Mouse (Mus musculus): ENCODE measurements around the gene Ndufb3. TPM values are rescaled to one million over a fixed set of nuclear protein-coding genes. Genes with fewer than 3 reads are reported as not detected.
"Not testable (repeated sequence)": the region's sequence is repeated elsewhere in the genome, so short reads cannot be mapped to it uniquely, and the experiment has no call there.

The Ndufb3 gene
- polyA plus RNA-seq, 1 experiment from 2014 or later: 201 TPM

DNA sequence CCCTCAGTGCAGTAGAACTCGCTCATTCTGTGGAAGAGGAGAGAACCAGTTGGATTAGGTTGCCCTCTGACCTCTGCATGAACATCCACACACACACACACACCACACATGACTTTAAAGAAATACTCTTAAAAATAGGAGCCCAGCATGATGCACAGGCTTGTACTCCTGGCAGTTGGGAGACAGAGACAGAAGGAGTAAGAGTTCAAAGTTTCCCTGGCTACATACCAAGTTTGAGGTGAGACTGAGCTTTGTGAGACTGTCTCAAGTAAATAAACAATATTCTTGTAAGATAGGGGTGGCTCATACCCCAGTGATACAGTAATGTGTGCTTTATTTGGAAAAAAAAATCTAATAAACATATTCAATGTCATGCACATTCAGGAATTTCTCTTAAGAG, 1.3 kb downstream of the Ndufb3 start:
- no peak overlapping the region for H3K4me3 ChIP-seq (replicated peaks)
- no peak overlapping the region for H3K9ac ChIP-seq
- H3K9me3 ChIP-seq: no peaks in the 10 kb centered on the region
- peak overlapping the region; percentile 54 for H3K4me2 ChIP-seq (replicated peaks)
- no peaks in the 10 kb centered on the region for H3K27me3 ChIP-seq (replicated peaks)
- no peak overlapping the region for H3K27ac ChIP-seq
- WGBS: 74% methylated on average over 1 of the region's 1 CpGs
- no peak for ATAC-seq
- H3K4me1 ChIP-seq (replicated peaks): peaks cover 6% of the 10 kb centered on the region
- no peaks in the 10 kb centered on the region for H3K36me3 ChIP-seq

DNA sequence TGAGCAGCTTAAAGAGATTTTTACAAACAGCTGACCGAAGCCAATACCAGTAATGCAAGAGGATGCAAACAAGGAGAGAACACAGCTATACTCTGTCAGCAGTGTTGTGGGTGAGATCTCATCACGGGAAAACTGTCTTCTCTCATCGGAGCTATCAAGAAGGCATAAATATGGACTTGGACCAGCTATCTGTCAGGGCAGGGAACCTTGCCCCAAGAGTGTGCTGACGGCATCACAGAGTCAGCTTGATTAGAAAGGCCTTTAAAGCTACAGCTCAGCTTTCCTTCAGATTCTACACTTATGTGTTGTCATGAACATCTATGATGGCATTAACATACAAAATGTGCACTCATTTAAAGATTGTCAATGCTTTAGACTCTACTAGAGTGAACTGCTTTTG, 16.5 kb downstream of the Ndufb3 start:
- no peaks in the 10 kb centered on the region for H3K27me3 ChIP-seq (replicated peaks)
- H3K4me2 ChIP-seq (replicated peaks): no peak overlapping the region
- H3K4me3 ChIP-seq (replicated peaks): no peak overlapping the region
- H3K36me3 ChIP-seq: no peaks in the 10 kb centered on the region
- H3K9me3 ChIP-seq: no peaks in the 10 kb centered on the region
- WGBS: 77% methylated on average over 4 of the region's 4 CpGs
- H3K9ac ChIP-seq: no peak overlapping the region
- no peaks in the 10 kb centered on the region for H3K4me1 ChIP-seq (replicated peaks)
- no peak overlapping the region for H3K27ac ChIP-seq
- no peak for ATAC-seq

DNA sequence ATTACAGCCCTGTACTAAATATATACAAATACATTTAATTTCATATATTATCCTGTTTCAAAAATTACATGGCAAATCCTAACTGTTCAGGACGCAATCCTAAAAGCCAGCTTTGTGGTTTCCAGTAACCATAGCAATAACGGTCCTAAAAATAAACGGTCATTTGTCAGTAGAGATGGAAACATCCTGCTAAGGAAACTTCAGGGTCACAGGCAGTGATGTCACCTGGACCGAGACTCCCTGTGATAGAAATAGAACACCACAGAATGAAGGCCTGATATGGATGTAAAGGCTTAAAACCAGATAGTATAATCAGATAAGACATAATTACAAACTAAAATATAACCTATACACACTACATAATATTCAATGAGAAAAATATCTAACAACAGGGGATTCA, 17.6 kb downstream of the Ndufb3 start:
- 38% methylated on average over 4 of the region's 4 CpGs for WGBS
- H3K4me3 ChIP-seq (replicated peaks): no peak overlapping the region
- no peak for ATAC-seq
- H3K27ac ChIP-seq: no peak overlapping the region
- H3K4me2 ChIP-seq (replicated peaks): no peak overlapping the region
- no peaks in the 10 kb centered on the region for H3K36me3 ChIP-seq
- H3K4me1 ChIP-seq (replicated peaks): no peaks in the 10 kb centered on the region
- H3K27me3 ChIP-seq (replicated peaks): no peaks in the 10 kb centered on the region
- no peak overlapping the region for H3K9ac ChIP-seq
- no peaks in the 10 kb centered on the region for H3K9me3 ChIP-seq

DNA sequence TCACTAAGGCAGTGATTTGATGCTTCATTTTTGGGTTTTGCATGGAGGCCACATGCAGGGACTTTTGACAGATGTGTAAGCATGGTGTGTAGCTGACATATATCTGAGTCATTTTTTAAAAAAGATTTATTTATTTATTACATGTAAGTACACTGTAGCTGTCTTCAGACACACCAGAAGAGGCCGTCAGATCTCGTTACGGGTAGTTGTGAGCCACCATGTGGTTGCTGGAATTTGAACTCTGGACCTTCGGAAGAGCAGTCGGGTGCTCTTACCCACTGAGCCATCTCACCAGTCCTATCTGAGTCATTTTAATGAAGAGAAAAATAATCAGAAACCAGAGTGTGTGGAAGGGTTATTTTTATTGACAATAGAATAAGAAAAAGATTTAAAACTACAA, 23.4 kb downstream of the Ndufb3 start:
- H3K36me3 ChIP-seq; H3K4me2 ChIP-seq (replicated peaks); H3K27ac ChIP-seq; ATAC-seq; H3K9me3 ChIP-seq; H3K9ac ChIP-seq; H3K4me1 ChIP-seq (replicated peaks); H3K4me3 ChIP-seq (replicated peaks); H3K27me3 ChIP-seq (replicated peaks): not testable (repeated sequence)
- WGBS: 91% methylated on average over 5 of the region's 5 CpGs

DNA sequence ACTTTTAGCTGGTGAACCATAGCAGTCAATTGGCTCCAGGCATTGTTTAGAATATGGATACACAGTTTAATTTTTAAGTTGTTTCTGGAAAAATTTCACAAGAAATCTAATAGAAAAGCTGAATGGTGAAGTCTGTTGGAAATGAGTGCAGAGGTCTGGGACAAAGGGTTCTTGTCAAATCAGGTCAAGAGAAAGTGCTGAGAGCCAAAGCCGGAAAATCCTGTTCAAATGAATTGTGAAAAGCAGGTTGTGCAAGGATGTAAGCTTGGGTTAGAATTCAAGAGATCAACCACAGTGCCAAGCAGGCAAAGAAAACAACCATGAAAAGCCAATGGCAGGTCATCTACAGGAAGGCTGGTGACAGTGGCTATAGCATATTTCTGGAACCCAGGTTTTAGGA, 24.0 kb downstream of the Ndufb3 start:
- Histone ChIP-seq H3K9ac (no peak overlapping the region), H3K27me3 (replicated peaks) (no peaks in the 10 kb centered on the region), H3K4me1 (replicated peaks) (no peaks in the 10 kb centered on the region), H3K4me3 (replicated peaks) (no peak overlapping the region), H3K9me3 (no peaks in the 10 kb centered on the region), H3K27ac (no peak overlapping the region), H3K4me2 (replicated peaks) (no peak overlapping the region), H3K36me3 (no peaks in the 10 kb centered on the region)
- no peak for ATAC-seq
- 84% methylated on average over 1 of the region's 1 CpGs for WGBS

DNA sequence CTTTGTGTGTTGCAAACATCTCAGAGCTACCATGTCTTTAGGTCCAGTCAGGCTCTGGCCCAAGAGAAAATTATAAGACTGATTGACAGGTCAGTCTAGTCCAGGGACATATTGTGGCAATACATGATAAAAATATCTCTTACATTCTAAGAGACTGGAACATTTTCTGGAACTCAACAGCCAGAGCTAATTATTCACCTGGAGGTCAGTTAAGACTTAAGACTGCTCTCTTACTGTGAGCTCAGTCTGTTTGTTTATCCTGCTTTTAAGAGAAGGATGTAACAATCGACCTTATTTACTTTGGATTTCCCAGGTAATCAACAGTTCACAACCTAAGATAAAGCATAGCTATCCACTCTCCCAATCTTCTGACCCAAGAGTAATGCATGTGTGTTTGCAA, 24.4 kb downstream of the Ndufb3 start:
- Histone ChIP-seq H3K4me3 (replicated peaks) (no peak overlapping the region), H3K36me3 (no peaks in the 10 kb centered on the region), H3K9ac (no peak overlapping the region), H3K27me3 (replicated peaks) (no peaks in the 10 kb centered on the region), H3K27ac (no peak overlapping the region), H3K9me3 (no peaks in the 10 kb centered on the region), H3K4me1 (replicated peaks) (no peaks in the 10 kb centered on the region), H3K4me2 (replicated peaks) (no peak overlapping the region)
- ATAC-seq: no peak
- 16% methylated on average over 1 of the region's 1 CpGs for WGBS

DNA sequence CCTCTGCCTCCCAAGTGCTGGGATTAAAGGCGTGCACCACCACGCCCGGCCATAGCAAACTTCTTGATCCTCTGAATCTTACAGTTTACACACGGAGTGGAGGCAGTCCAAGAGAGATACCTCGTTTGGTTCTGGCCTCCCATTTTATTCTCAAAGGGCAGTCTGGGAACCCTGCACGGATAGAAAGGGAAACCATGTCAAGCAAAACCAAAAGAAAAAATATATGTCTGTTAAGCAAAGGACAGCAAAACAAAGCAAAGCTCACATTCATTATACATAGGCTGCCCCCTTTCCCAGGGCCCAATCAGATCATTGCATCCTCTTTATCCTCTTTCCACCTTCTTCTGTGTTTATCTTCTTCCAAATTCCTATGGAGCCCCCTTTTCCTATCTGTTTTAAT, 27.6 kb downstream of the Ndufb3 start:
- 0 out of 2 replicates have a peak, but pooled peaks cover 6% of the 10 kb centered on the region for H3K4me1 ChIP-seq (replicated peaks)
- no peak overlapping the region for H3K4me3 ChIP-seq (replicated peaks)
- H3K9me3 ChIP-seq: no peaks in the 10 kb centered on the region
- H3K36me3 ChIP-seq: no peaks in the 10 kb centered on the region
- H3K27me3 ChIP-seq (replicated peaks): no peaks in the 10 kb centered on the region
- no peak for ATAC-seq
- 46% methylated on average over 6 of the region's 6 CpGs for WGBS
- no peak overlapping the region for H3K4me2 ChIP-seq (replicated peaks)
- H3K27ac ChIP-seq: no peak overlapping the region
- H3K9ac ChIP-seq: no peak overlapping the region

DNA sequence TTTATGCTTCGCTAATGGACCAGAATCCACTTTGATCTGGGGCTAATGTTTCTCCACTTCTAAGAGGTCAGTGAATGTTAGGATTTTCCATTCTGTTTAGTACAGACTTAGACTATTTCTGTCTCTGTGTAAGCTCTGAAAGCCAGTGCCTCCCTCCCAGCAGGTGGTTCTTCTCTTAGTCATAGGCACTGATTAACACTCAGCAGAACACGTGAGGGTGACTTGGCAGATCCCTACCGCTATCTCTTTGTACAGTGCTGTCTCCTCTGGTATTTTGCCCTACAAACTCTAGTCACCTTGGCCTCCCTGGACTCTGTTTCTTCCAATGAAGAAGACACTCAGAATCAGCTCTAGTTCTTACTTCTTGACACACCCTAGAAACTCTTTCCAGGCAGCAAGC, 28.2 kb downstream of the Ndufb3 start:
- ATAC-seq: 0 out of 2 replicates have a peak, but pooled peaks have one; percentile 49
- no peak overlapping the region for H3K9ac ChIP-seq
- 0 out of 2 replicates have a peak, but pooled peaks cover 6% of the 10 kb centered on the region for H3K4me1 ChIP-seq (replicated peaks)
- H3K36me3 ChIP-seq: no peaks in the 10 kb centered on the region
- H3K9me3 ChIP-seq: no peaks in the 10 kb centered on the region
- H3K27ac ChIP-seq: no peak overlapping the region
- no peak overlapping the region for H3K4me3 ChIP-seq (replicated peaks)
- no peak overlapping the region for H3K4me2 ChIP-seq (replicated peaks)
- no peaks in the 10 kb centered on the region for H3K27me3 ChIP-seq (replicated peaks)
- WGBS: 39% methylated on average over 3 of the region's 3 CpGs

DNA sequence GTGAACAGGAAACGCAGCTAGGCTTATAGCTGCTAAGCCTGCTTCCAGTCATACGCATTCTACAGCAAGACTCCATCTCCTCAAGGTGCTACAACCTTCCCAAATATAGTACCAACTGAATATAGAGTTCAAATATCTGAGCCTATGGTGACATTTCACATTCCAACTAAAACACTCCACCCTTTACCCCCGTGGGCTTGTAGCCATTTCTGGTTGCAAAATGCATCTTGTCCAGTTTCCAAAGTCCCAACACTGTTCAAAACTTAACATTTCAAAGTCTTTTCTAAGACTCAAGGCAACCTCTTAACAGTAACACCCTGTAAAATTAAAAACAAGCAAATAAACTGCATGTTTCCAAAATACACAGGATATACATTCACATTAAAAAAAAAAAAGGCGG, 29.0 kb downstream of the Ndufb3 start:
- WGBS: 89% methylated on average over 4 of the region's 4 CpGs

DNA sequence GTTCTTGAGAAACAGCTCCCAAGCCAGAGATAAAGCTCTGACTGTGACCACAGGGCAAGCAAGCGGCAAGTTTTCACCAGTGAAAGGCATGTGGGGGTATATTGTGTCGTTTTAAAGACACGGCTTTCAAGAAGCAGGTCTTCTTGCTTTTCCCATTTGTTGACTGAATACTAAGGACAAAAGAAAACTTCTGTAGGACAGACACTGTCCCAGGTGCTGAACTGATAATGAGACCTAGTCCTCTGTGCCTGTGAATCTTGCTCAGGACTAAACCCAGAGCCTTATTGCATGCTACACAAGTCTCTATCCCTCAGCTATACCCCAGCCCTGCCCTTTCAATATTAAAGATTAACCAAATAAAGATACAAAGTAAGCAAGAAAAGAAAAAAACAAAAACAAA, 30.0 kb downstream of the Ndufb3 start:
- Histone ChIP-seq H3K4me3 (replicated peaks) (no peak overlapping the region), H3K9ac (no peak overlapping the region), H3K27ac (no peak overlapping the region), H3K36me3 (no peaks in the 10 kb centered on the region), H3K4me1 (replicated peaks) (0 out of 2 replicates have a peak, but pooled peaks cover 6% of the 10 kb centered on the region), H3K27me3 (replicated peaks) (no peaks in the 10 kb centered on the region), H3K9me3 (no peaks in the 10 kb centered on the region), H3K4me2 (replicated peaks) (no peak overlapping the region)
- 71% methylated on average over 3 of the region's 3 CpGs for WGBS
- ATAC-seq: no peak

More for the DNA sequence above, 29.0 kb downstream of the Ndufb3 start:
- no peak for ATAC-seq
- no peaks in the 10 kb centered on the region for H3K36me3 ChIP-seq
- 0 out of 2 replicates have a peak, but pooled peaks cover 6% of the 10 kb centered on the region for H3K4me1 ChIP-seq (replicated peaks)
- no peaks in the 10 kb centered on the region for H3K9me3 ChIP-seq
- no peaks in the 10 kb centered on the region for H3K27me3 ChIP-seq (replicated peaks)
- no peak overlapping the region for H3K4me2 ChIP-seq (replicated peaks)
- H3K27ac ChIP-seq: no peak overlapping the region
- no peak overlapping the region for H3K4me3 ChIP-seq (replicated peaks)
- H3K9ac ChIP-seq: no peak overlapping the region

DNA sequence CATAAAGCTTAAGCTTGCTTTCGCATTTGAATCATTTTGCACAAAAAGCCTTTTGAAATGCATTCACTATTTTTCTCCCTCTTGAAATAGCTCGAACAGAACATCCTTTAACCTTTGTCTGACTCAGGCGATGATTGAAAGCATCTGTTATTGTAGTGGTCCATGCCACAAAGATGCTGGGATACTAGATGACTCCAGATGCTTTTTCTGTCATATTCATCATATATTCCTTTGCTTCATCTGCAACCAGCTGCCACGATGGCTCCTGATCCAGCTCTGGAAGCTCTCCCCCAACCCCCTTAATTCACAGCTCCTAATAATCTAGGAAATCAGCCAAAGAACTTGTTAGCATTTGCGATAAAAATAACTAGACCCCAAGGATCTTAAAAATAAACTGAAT, 30.9 kb downstream of the Ndufb3 start:
- no peak for ATAC-seq
- WGBS: 56% methylated on average over 5 of the region's 5 CpGs
- no peaks in the 10 kb centered on the region for H3K27me3 ChIP-seq (replicated peaks)

DNA sequence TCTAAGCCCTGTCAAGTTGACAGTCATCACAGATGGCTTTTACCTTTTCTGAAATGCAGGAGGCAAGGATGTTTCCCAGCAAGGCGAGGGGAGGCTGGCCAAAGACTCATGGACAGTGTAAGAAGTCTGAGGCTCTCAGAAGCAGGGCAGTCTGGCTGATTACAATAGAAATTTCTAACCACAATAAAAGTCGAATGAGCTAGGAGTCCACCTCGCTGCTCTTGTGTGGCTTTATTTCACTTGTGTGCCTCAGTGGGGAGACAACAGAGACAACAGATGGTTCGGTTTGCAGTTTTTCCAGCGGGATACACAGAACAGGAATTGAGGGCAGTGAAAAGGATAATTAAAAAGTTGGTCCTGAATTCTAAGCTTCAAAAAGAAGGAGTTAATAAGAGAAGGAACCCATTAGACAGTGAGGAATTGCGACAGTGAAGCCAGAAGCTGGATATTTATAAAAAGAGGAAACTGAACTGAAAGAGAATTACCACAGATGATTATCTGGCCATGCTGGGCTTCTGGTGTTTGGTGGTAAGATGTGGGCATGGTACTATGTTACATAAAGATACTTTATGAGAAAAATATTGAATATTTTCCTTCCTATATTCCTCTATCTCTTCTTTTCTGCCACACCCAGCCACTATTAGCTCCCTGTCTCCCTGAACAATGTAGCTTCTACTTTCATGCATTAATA, 31.9 kb downstream of the Ndufb3 start:
- H3K9ac ChIP-seq: no peak overlapping the region
- H3K27ac ChIP-seq: 0 out of 2 replicates have a peak overlapping the region, but pooled peaks have one; percentile 27
- 63% methylated on average over 6 of the region's 6 CpGs for WGBS
- no peak overlapping the region for H3K4me3 ChIP-seq (replicated peaks)
- no peak overlapping the region for H3K4me2 ChIP-seq (replicated peaks)
- ATAC-seq: no peak
- H3K27me3 ChIP-seq (replicated peaks): no peaks in the 10 kb centered on the region
- 0 out of 2 replicates have a peak, but pooled peaks cover 6% of the 10 kb centered on the region for H3K4me1 ChIP-seq (replicated peaks)
- H3K36me3 ChIP-seq: no peaks in the 10 kb centered on the region
- no peaks in the 10 kb centered on the region for H3K9me3 ChIP-seq

More for the DNA sequence above, 30.9 kb downstream of the Ndufb3 start:
- H3K4me1 ChIP-seq (replicated peaks): 0 out of 2 replicates have a peak, but pooled peaks cover 6% of the 10 kb centered on the region
- no peak overlapping the region for H3K27ac ChIP-seq
- no peak overlapping the region for H3K4me2 ChIP-seq (replicated peaks)
- H3K4me3 ChIP-seq (replicated peaks): no peak overlapping the region
- no peak overlapping the region for H3K9ac ChIP-seq
- no peaks in the 10 kb centered on the region for H3K9me3 ChIP-seq
- H3K36me3 ChIP-seq: no peaks in the 10 kb centered on the region

DNA sequence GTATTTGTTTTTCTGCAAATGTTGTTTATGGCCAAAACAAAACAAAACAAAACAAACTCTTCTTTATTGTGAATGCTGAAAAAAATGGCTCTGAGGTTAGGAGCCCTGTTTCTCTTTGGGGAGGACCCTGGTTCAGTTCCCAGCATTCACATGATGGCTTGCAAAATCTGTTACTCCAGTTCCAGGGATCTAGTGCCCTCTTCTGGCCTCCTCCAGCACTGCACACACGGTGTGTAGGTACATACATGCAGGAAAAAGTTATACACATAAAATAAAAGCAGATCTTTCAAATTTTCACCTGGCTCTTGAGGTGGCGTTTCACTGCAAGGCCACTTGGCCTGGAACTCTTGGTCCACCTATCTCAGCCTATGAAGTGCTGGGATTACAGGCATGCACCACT, 32.6 kb downstream of the Ndufb3 start:
- Histone ChIP-seq H3K36me3 (no peaks in the 10 kb centered on the region), H3K27ac (no peak overlapping the region), H3K4me1 (replicated peaks) (0 out of 2 replicates have a peak, but pooled peaks cover 6% of the 10 kb centered on the region), H3K9me3 (no peaks in the 10 kb centered on the region), H3K9ac (no peak overlapping the region), H3K4me2 (replicated peaks) (no peak overlapping the region), H3K4me3 (replicated peaks) (no peak overlapping the region), H3K27me3 (replicated peaks) (no peaks in the 10 kb centered on the region)
- ATAC-seq: no peak
- 90% methylated on average over 2 of the region's 2 CpGs for WGBS
